Mouse (Mus musculus): ENCODE data around the gene Alkbh5.
"Not testable (repeated sequence)": the region's sequence is repeated elsewhere in the genome, so short reads cannot be mapped to it uniquely, and the experiment has no call there.

Alkbh5 gene

GRCm38 (mm10) chr11:60543211-60543610 is 7.0 kb downstream of the Alkbh5 start:
- not testable (repeated sequence) for DNase-seq (ENCODE audit: low spot score)

GRCm38 (mm10) chr11:60545433-60545832 is 9.3 kb downstream of the Alkbh5 start:
- peak; percentile 23 for DNase-seq (ENCODE audit: low spot score)

GRCm38 (mm10) chr11:60548112-60548511 is 11.9 kb downstream of the Alkbh5 start:
- no peak for DNase-seq (ENCODE audit: low spot score)

GRCm38 (mm10) chr11:60553091-60553490 is 16.9 kb downstream of the Alkbh5 start:
- DNase-seq (ENCODE audit: low spot score), result no peak

GRCm38 (mm10) chr11:60557675-60558074 is 21.5 kb downstream of the Alkbh5 start:
- no peak for DNase-seq (ENCODE audit: low spot score)

- peak; percentile 65 for DNase-seq (ENCODE audit: low spot score)
These were observed 23.2 kb downstream of the Alkbh5 start for GRCm38 (mm10) chr11:60559342-60559741.

- DNase-seq (ENCODE audit: low spot score), result not testable (repeated sequence)
These were observed 37.8 kb downstream of the Alkbh5 start for GRCm38 (mm10) chr11:60574006-60574405.
